Mouse (Mus musculus) spleen, adult 2 months (tissue): ENCODE results near the gene Actr2.

Experiments used
- CTCF ChIP-seq: fragments of 200-500 bp; IDR thresholded peaks from 2 replicates; pipeline ENCODE4 v1.5.1; 2011; ENCODE audit warnings: mild to moderate bottlenecking, inconsistent platforms; ENCODE audit not compliant: insufficient read depth, insufficient read length, insufficient replicate concordance; ENCODE audit errors: extremely low read depth
- POLR2A ChIP-seq: fragments of 200-500 bp; IDR thresholded peaks from 2 replicates; pipeline ENCODE4 v1.6.1; 2011; ENCODE audit warnings: low read depth, low read length, inconsistent platforms

GRCm38 (mm10) chr11:20106946-20107345 lies 5.8 kb downstream of the Actr2 start:
- TF ChIP-seq CTCF, result no peak
- TF ChIP-seq POLR2A, result no peak
